ENCODE assay signal across 11 mouse cellular contexts in genomic region chr11:106503425-106503717, GRCm38 (mm10). TPM values are rescaled to one million over a fixed set of nuclear protein-coding genes. Genes with fewer than 3 reads are reported as not detected.
DNase-seq lines count a peak whose midpoint lies in the region; ATAC-seq and TF ChIP-seq lines count a peak whose summit lies in the region.
"Had no signal": no experiment of that assay in that cellular context is flagged by ENCODE, and none has a peak within 500 bp of the region (broad histone marks: within the 10 kb centered on the region; RNA-seq: fewer than 3 reads in every experiment).

No protein-coding gene starts in this region.

- WGBS in hindbrain, embryonic 13.5 days, result 82% methylated on average over 4 of the region's 4 CpGs
- WGBS in hindbrain, postnatal 0 days, result 76% methylated on average over 4 of the region's 4 CpGs
- WGBS in neural tube, embryonic 13.5 days, result 85% methylated on average over 4 of the region's 4 CpGs
- WGBS in lung, adult 2 months, result 66% methylated on average over 4 of the region's 4 CpGs

- no peak for ATAC-seq in hindbrain, embryonic 13.5 days (ENCODE audit: low FRiP score)
- no peak for ATAC-seq in hindbrain, postnatal 0 days
- no peak for ATAC-seq in neural tube, embryonic 13.5 days (ENCODE audit: low read depth)
- ATAC-seq in megakaryocyte progenitor cell, adult 5-6 weeks (replicated peaks; ENCODE audit: poor library complexity), result no peak

- no peak for TF ChIP-seq CTCF in hindbrain, postnatal 0 days (IDR thresholded peaks at IDR 0.05; ENCODE audit: low read depth)
- no peak for TF ChIP-seq CTCF in lung, adult 2 months (IDR thresholded peaks at IDR 0.05; ENCODE audit: insufficient read depth, low read length)

- peak overlapping the region; percentile 44; the same call in 1 of the 2 replicates for H3K27ac ChIP-seq in hindbrain, embryonic 13.5 days
- no peak overlapping the region for H3K27ac ChIP-seq in hindbrain, postnatal 0 days
- 0 out of 2 replicates have a peak overlapping the region, but pooled peaks have one; percentile 38 for H3K27ac ChIP-seq in neural tube, embryonic 13.5 days (replicated peaks)
- H3K27ac ChIP-seq: neural tube, embryonic 12.5 days had no signal

- peaks cover 9% of the 10 kb centered on the region for H3K4me1 ChIP-seq in hindbrain, embryonic 13.5 days (replicated peaks)
- peaks cover 5% of the 10 kb centered on the region; the same call in 1 of the 2 replicates for H3K4me1 ChIP-seq in hindbrain, postnatal 0 days (ENCODE audit: insufficient read depth, low read length)
- H3K4me1 ChIP-seq in neural tube, embryonic 13.5 days (replicated peaks), result peaks cover 20% of the 10 kb centered on the region
- H3K4me1 ChIP-seq in lung, adult 2 months (ENCODE audit: control insufficient read depth, insufficient read depth, low read length), result no peaks in the 10 kb centered on the region; the same call in 1 of the 2 replicates

- no peak overlapping the region for H3K4me3 ChIP-seq in hindbrain, embryonic 13.5 days
- no peak overlapping the region for H3K4me3 ChIP-seq in hindbrain, postnatal 0 days (ENCODE audit: low read length)
- H3K4me3 ChIP-seq in neural tube, embryonic 13.5 days, result no peak overlapping the region
- H3K4me3 ChIP-seq in lung, adult 2 months (replicated peaks; ENCODE audit: extremely low read depth, low read depth, low read length), result no peak overlapping the region
- H3K4me3 ChIP-seq: neural tube, embryonic 12.5 days had no signal

- intact Hi-C loops in left cerebral cortex, postnatal 25 days (cut with DNase I), result loop anchor here (2.0 to 10.0 kb wide), 3 partner anchors 59 to 241 kb away; partner anchors contain the start of gene Tex2

- no peak for DNase-seq in hindbrain, postnatal 0 days (ENCODE audit: low spot score)
- no peak for DNase-seq in neural tube, embryonic 10.5 days (ENCODE audit: extremely low spot score, low spot score)
- DNase-seq in left cerebral cortex, postnatal 25 days (ENCODE audit: low spot score in 2 of 2), result peak; percentile 54 to 93
- peak; percentile 66 to 78 for DNase-seq in right cerebral cortex, postnatal 36 days (ENCODE audit: low spot score in 2 of 2)
- no peak for DNase-seq in lung, adult 2 months
- DNase-seq: kidney, postnatal 25 days; thymus, postnatal 36 days had no signal

- H3K36me3 ChIP-seq in hindbrain, embryonic 13.5 days, result peaks cover 14% of the 10 kb centered on the region
- no peaks in the 10 kb centered on the region for H3K36me3 ChIP-seq in hindbrain, postnatal 0 days (ENCODE audit: insufficient read depth, low read length)
- peaks cover 15% of the 10 kb centered on the region for H3K36me3 ChIP-seq in neural tube, embryonic 13.5 days

- H3K9me3 ChIP-seq in hindbrain, embryonic 13.5 days, result no peaks in the 10 kb centered on the region
- no peaks in the 10 kb centered on the region for H3K9me3 ChIP-seq in hindbrain, postnatal 0 days (ENCODE audit: low read length)
- H3K9me3 ChIP-seq in neural tube, embryonic 13.5 days, result no peaks in the 10 kb centered on the region
- H3K9me3 ChIP-seq: neural tube, embryonic 12.5 days had no signal

- no peak overlapping the region for H3K9ac ChIP-seq in hindbrain, embryonic 13.5 days
- H3K9ac ChIP-seq in hindbrain, postnatal 0 days (replicated peaks; ENCODE audit: low read length), result no peak overlapping the region
- no peak overlapping the region for H3K9ac ChIP-seq in neural tube, embryonic 13.5 days
- H3K9ac ChIP-seq: neural tube, embryonic 12.5 days had no signal

- H3K27me3 ChIP-seq in hindbrain, embryonic 13.5 days, result no peaks in the 10 kb centered on the region
- no peaks in the 10 kb centered on the region for H3K27me3 ChIP-seq in hindbrain, postnatal 0 days (ENCODE audit: insufficient read depth, low read length)
- H3K27me3 ChIP-seq in neural tube, embryonic 13.5 days, result no peaks in the 10 kb centered on the region
- H3K27me3 ChIP-seq: neural tube, embryonic 12.5 days had no signal

- H3K4me2 ChIP-seq in hindbrain, embryonic 13.5 days, result no peak overlapping the region
- H3K4me2 ChIP-seq in hindbrain, postnatal 0 days (ENCODE audit: low read depth, low read length), result no peak overlapping the region
- no peak overlapping the region for H3K4me2 ChIP-seq in neural tube, embryonic 13.5 days
- H3K4me2 ChIP-seq: neural tube, embryonic 12.5 days had no signal

- no peak for TF ChIP-seq POLR2A in lung, adult 2 months (IDR thresholded peaks at IDR 0.05; ENCODE audit: borderline replicate concordance, extremely low read depth, low read depth, low read length)

RNA-seq across cellular contexts. Expression of gene Ern1, which starts 15.7 kb away (rescaled TPM):
- polyA plus RNA-seq in hindbrain, embryonic 13.5 days (2015; fragmentation: Nextera tagmentation; extraction: Ambion mirVana), result 5.9 and 6.1 TPM in 2 replicates
- total RNA-seq in hindbrain, postnatal 0 days (2014; rRNA removed), result 8.0 and 11.6 TPM in 2 replicates
- polyA plus RNA-seq in hindbrain, postnatal 0 days (2015; fragmentation: Nextera tagmentation; extraction: Ambion mirVana), result 3.0 and 3.4 TPM in 2 replicates
- 5.7 and 6.4 TPM in 2 replicates for polyA plus RNA-seq in neural tube, embryonic 13.5 days (2015; fragmentation: Nextera tagmentation; extraction: Ambion mirVana)
- total RNA-seq in left cerebral cortex, postnatal 25 days (2021), result 1 to 10 TPM; 8.4 to 9.8 TPM
- 23.0 and 28.7 TPM in 2 replicates for polyA plus RNA-seq in lung, adult 2 months (2012; rRNA removed)
- 54.0 and 58.6 TPM in 2 replicates for total RNA-seq in megakaryocyte progenitor cell, adult 5-6 weeks (2015)
- 45.6 and 50.2 TPM in 2 replicates for total RNA-seq in megakaryocyte progenitor cell, adult 5-6 weeks (2017)

Comparison
In these comparisons a context has a peak if more than half of its experiments do, and no peak if none do; other contexts are left out.
1. DNase-seq: peak in left cerebral cortex, postnatal 25 days (2 of 2) and right cerebral cortex, postnatal 36 days (2 of 2); none in hindbrain, postnatal 0 days (single experiment), neural tube, embryonic 10.5 days (single experiment) and lung, adult 2 months (single experiment).